Mouse (Mus musculus) thymus, postnatal 10 days (tissue): ENCODE results near the gene Xrcc4.
"Not testable (repeated sequence)": the region's sequence is repeated elsewhere in the genome, so short reads cannot be mapped to it uniquely, and the experiment has no call there.

ENCODE experiments used
- DNase-seq, 2 experiments: peaks; one replicate each; pipeline ENCODE4 v3.0.0; 2021; ENCODE audit warnings: low spot score in 2 of 2

The Xrcc4 gene

GRCm38 (mm10) chr13:89814543-89814942, 274.9 kb downstream of the Xrcc4 start:
- DNase-seq = no peak

DNA sequence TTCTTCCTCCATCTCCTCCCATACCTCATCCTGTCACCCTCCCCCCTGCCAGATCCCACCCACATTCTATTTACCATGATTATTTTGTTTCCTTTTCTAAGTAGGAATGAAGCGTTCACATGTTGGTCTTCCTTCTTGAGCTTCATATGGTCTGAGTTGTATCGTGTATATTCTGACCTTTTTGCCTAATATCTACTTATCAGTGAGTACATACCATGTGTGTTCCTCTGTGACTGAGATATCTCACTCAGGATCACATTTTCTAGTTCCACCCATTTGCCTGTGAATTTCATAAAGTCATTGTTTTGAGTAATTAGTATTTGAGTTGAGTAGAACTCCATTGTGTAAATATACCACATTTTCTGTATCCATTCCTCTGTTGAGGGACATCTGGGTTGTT, 277.2 kb downstream of the Xrcc4 start:
- no peak for DNase-seq

DNA sequence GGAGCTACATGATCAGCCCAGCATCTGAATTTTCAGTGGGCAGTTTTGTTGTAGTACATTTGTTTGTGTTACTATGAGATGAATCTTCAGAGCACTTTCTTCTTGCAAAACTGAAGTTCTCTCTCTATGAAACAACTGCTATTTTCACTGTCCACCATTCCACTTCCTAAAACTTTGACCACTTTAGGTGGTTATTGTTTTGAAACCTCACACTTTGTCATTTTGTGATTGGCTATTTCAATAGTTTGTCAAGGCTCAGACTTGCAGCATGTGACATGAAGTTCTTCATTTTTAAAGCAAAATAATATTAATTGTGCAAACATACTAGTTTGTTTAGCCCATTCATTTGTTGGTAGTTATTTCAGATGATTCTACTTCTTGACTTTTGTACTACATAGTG, 280.4 kb downstream of the Xrcc4 start:
- DNase-seq = no peak

- no peak for DNase-seq
Measured at GRCm38 (mm10) chr13:89801901-89802300, 287.5 kb downstream of the Xrcc4 start.

DNA sequence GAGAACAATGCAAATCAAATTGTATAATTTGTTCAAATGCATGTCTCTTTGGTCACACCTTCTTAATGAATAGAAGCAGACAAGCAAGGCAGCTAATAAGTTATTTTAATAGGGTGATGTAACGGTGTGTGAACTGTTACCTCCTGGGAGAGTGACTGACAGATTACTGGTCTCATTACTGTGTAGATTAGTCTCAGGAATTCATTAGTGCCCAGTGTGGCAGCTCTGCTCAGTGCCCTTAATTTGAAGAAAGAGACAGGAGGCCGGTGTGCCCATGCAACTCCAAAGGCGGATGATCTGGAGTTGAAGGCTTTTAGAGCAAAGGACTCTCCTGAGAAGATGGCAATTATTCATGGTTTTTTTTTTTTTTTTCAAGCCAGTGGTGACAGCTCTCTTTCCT, 291.7 kb downstream of the Xrcc4 start:
- DNase-seq = no peak

- DNase-seq = no peak
Measured at GRCm38 (mm10) chr13:89791475-89791874, 297.9 kb downstream of the Xrcc4 start.

GRCm38 (mm10) chr13:89782886-89783285, 306.5 kb downstream of the Xrcc4 start:
- DNase-seq = no peak

DNA sequence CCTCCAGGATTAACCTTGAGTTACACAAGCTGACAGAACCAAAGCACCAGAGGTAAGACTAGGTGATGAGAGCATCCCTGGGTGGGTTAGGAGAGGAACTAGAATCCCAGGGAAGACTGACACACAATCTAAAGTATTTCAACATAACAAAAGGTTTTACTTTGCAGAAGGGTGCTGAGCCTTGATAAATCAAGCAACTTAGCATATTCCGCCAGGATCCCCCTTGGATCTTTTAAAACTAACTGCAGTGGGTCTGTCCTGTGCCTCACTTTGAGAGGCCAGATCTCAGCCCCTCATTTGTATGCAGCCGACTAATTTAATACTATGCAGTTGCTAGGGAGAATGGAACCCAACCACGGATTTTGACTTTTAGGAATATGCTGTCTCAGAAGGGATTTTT, 309.1 kb downstream of the Xrcc4 start:
- DNase-seq = no peak

DNA sequence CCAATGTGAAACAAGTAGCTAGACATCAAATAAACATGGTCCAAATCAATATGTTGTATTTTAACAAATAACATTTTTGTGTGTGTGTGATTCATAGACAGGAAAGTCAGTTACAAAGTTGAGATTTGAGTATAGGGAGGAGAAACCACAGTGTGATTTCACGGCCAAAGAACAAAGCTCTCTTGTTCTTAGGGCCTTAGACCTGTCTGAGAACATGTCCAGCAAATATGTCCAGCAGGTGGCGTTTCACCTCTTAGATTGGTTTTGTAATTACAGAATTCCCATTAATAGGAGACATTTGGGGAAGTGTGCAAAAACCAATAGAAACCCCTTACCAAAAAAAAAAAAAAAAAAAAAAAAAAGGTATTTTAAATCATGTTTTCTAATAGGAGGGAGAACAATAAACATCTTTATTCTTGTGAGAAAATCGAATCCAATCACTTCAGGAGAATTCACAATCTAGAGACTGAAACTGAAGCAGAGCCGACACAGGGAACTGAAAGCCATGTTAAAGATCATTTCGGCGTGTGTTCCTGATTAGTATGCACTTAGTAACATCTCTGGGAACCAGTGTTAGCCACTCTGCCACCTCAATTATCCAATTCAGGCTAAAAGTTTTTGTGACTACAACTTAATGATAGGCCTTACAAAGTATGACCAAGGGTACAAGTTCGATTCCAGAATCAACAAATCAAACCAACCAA, 310.0 kb downstream of the Xrcc4 start:
- DNase-seq = peak in 1 of 2 experiments; percentile 7

DNA sequence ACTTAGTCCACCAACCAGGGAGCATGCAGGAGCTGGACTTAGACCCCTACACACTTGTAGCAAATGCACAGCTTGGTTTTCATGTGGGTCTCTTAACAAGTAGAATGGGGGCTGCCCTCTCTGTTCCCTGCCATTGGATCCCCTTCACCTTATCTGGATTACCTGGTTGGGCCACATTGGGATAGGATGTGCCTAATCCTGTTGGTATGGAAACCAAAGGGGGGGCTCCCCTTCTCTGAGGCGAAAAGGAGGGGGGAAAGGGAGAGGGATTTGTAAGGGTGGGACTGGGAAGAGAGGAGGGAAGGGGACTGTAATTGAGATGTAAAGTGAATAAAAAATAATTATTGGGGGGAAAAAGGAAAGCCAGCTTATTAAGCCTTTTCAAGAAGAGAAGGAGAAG, 311.6 kb downstream of the Xrcc4 start:
- DNase-seq = no peak

DNA sequence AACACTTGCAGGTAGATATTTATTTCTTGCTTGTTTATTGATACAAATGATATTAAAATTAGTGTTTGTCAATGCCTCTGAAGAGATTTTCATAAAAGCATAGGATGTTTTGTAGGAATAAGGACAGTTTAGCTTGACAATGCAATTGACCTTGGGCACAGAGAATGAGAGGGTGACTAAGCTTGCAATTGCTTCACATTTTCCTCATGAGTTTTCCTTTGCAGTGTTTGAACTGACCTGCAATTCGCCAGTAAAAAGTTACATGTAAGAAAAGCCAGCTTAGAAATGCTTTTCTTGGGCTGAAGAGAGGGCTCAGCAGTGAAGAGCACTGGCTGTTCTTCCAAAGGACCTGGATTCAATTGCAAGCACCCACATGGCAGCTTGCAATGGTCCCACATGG, 312.3 kb downstream of the Xrcc4 start:
- DNase-seq = no peak

GRCm38 (mm10) chr13:89766551-89766950, 322.9 kb downstream of the Xrcc4 start:
- DNase-seq = no peak

GRCm38 (mm10) chr13:89765966-89766365, 323.4 kb downstream of the Xrcc4 start:
- no peak for DNase-seq

GRCm38 (mm10) chr13:89762339-89762738, 327.1 kb downstream of the Xrcc4 start:
- DNase-seq = no peak

- no peak for DNase-seq
Measured at GRCm38 (mm10) chr13:89756347-89756746, 333.1 kb downstream of the Xrcc4 start.

- not testable (repeated sequence) for DNase-seq
Measured at GRCm38 (mm10) chr13:89750562-89750961, 338.8 kb downstream of the Xrcc4 start.

GRCm38 (mm10) chr13:89743201-89743600, 346.2 kb downstream of the Xrcc4 start:
- no peak for DNase-seq

GRCm38 (mm10) chr13:89742686-89743200, 346.7 kb downstream of the Xrcc4 start:
- DNase-seq = no peak

DNA sequence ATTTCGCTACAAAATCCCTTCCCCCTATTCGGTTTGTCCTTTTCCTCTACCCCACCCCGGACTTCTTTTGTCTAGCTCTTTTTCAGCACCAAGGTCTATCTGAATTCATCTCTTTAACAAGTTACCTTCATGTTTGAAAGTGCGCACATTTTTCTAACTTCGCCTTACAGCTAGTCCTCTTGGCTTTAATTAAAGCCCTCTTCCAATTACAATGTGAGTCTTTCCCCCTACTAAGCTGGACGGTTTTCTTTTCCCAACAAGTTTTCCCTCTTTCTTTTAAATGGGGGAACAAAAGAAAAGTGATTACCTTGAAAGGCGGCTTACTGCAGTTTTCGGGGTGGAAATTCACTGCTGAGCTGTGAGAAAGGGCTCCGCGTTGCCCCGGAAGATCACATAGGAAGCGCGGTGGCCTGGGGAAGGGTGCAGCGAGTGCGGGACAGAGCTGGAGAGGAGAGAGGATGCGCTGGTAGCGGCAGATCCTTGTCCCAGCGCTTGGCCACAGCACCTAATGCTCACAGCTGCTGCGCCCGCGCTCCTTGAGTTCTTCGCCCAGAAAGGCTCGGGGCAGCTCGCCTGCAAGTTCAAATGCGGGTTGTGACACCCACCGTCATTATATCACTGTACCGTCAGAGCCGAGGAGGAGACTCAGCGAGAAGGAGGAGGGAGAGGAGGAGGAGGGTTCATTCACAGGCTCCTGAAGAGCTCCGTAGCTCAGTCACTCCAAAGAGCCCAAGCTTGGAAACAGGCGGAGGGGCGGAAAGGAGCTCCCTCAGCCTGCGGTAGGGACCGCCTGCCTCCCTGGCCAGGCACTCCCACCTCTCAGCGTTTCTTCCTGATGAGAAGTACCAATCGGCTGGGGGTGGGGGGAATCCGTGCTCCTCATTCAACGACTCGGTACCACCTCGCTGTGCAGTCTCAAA, 347.4 kb downstream of the Xrcc4 start, which contains the start of gene Vcan:
TSS of gene Vcan (minus strand) at position 744 of the 920 bp plus-strand sequence.
- DNase-seq = no peak

DNA sequence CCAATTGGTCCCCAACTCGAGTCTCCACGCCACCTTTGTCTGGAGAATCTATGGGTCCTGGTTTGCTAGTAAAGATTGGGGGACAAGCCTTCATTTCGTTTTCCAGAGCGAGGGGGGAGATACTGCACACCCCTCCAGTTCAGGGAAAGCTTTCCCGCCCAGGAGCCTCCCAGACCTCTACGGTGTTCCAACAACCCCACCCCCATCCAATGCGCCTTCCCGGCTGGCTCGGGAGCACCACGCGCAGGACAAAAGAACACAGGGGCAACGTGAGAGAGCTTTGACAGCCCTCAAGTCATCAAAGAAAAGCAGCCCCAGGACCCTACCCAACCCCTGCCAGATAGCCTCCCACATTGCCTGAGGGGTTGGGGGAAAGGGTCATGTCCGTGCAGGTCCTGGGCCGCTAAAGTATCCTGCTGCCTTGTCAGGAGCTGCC, 348.3 kb downstream of the Xrcc4 start:
- DNase-seq = no peak

GRCm38 (mm10) chr13:89740243-89741115, 348.9 kb downstream of the Xrcc4 start:
- peak in 1 of 2 experiments; percentile 17 for DNase-seq
